Mouse (Mus musculus): Measurements from ENCODE around the gene Hspa8.

- TF ChIP-seq CTCF (IDR thresholded peaks at IDR 0.05; ENCODE audit: low read depth) = no peak
- no peak for TF ChIP-seq EP300 (IDR thresholded peaks at IDR 0.05; ENCODE audit: low read depth)
These were observed 2.4 kb upstream of the Hspa8 start for GRCm38 (mm10) chr9:40798247-40798960.
